Mouse (Mus musculus): ENCODE measurements around the gene Sarnp. TPM values are rescaled to one million over a fixed set of nuclear protein-coding genes. Genes with fewer than 3 reads are reported as not detected.

Sarnp gene
- total RNA-seq, 2 experiments from 2014 or later, result 30.5 to 33.8 TPM

DNA sequence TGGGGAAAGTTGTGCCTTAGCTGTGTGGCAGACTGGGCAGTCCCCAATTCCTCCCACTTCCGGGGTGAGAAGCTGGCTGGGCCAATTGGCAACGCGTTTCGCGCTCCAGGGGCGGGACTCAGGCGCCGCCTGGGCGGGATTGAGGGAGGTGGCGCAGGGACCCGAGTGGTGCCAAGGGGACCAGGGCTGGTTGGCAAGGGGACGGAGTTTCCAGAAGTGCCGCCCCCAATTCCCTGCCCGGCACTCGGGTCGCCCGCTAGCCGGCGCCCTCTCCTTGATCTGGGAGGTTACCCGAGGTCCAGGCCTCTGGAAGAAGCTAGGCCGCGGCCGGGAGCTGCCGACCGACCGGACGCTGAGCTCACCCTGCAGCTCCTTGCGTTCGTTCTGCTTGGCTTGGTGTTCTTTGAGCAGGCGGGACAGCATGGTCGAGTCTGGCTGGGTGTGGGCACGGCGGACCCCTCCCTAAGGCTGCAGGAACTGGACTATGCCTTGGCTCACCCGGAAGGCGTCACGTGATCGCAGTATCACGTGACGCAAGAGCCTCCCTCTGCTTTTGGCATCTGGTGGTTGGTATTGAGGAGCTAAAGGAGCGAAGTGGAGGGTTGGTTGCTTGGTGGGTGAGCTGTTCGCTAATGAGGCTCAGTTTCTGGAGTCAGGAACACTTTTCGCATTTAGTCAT lies 106.0 kb downstream of the Sarnp start:
- DNase-seq, result peak; percentile 99
- intact Hi-C loops (cut with DNase I), result loop anchor here (2.0 to 10.0 kb wide), 2 partner anchors 24 to 888 kb away; partner anchors contain the start of gene Naca
- peak overlapping the region; percentile 85 for H3K4me3 ChIP-seq
- TF ChIP-seq CTCF (IDR thresholded peaks at IDR 0.05), result peak; percentile 67
- peak overlapping the region; percentile 100 for H3K27ac ChIP-seq

DNA sequence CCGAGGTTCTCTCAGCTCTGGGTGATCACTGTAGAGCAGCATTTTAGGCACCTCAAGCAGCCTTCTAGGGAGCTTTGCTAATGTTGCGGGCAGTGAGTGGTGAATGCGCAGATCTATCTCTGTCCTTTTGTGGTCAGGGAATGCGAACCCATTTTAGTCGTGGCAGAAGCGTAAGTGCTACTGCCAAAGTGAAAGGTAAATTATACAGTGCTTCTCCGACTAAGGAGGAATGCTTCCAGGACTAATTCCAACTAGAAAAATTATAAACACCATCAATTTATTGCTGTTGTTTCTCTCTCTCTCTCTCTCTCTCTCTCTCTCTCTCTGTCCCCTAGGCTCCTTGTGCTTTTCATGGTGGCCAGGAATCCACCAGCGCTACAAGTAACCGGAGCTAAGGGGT lies 106.8 kb downstream of the Sarnp start, which contains the start of gene Bloc1s1:
TSS of gene Bloc1s1 (minus strand) at position 101 of the 400 bp plus-strand sequence.
- intact Hi-C loops (cut with DNase I), result loop anchor here (2.0 to 10.0 kb wide), 2 partner anchors 23 to 889 kb away; partner anchors contain the start of gene Naca
- DNase-seq, result no peak
- TF ChIP-seq CTCF (IDR thresholded peaks at IDR 0.05), result no peak
- H3K4me3 ChIP-seq, result peak within 1 kb of the TSS; percentile 85
- peak within 1 kb of the TSS; percentile 100 for H3K27ac ChIP-seq

Other genes starting within 250 kb of the Sarnp start
- gene Erbb3, start 227.7 kb upstream of the Sarnp start, total RNA-seq (2021), result 1 to 10 TPM; 1.6 to 2.6 TPM
- gene Rps26, start 190.6 kb upstream of the Sarnp start, total RNA-seq (2021), result 100 to 1,000 TPM; 299 to 383 TPM
- 1 to 10 TPM in 1 of 2 experiments, under 1 TPM in 1; 0.45 to 3.4 TPM for gene Ikzf4, start 171.3 kb upstream of the Sarnp start, total RNA-seq (2021)
- gene Suox, start 143.3 kb upstream of the Sarnp start, total RNA-seq (2021), result 10 to 100 TPM; 22.5 to 27.7 TPM
- gene Rab5b, start 121.1 kb upstream of the Sarnp start, total RNA-seq (2021), result 10 to 100 TPM; 90.3 to 94.5 TPM
- not detected for gene Pmel, start 113.1 kb upstream of the Sarnp start, total RNA-seq (2021)
- 1 to 10 TPM; 3.0 to 3.2 TPM for gene Cdk2, start 112.3 kb upstream of the Sarnp start, total RNA-seq (2021)
- gene Dgka, start 72.5 kb upstream of the Sarnp start, total RNA-seq (2021), result 1 to 10 TPM; 8.8 to 9.7 TPM
- gene Pym1, start 69.4 kb upstream of the Sarnp start, total RNA-seq (2021), result 10 to 100 TPM in 1 of 2 experiments, 1 to 10 TPM in 1; 9.9 to 11.8 TPM
- gene Mmp19, start 26.4 kb upstream of the Sarnp start, total RNA-seq (2021), result 1 to 10 TPM; 1.0 to 1.5 TPM
- gene Dnajc14, start 13.3 kb upstream of the Sarnp start, total RNA-seq (2021), result 10 to 100 TPM; 20.1 to 26.2 TPM
- 1 to 10 TPM; 2.2 to 3.6 TPM for gene Tmem198b, start 13.0 kb upstream of the Sarnp start, total RNA-seq (2021)
- gene Ormdl2, start 4.3 kb downstream of the Sarnp start, total RNA-seq (2021), result 1 to 10 TPM; 3.5 to 4.5 TPM
- gene Gdf11, start 74.4 kb downstream of the Sarnp start, total RNA-seq (2021), result 1 to 10 TPM; 4.8 to 5.2 TPM
- 100 to 1,000 TPM; 124 to 132 TPM for gene Cd63, start 83.7 kb downstream of the Sarnp start, total RNA-seq (2021)
- 1 to 10 TPM; 5.1 to 5.2 TPM for gene Rdh5, start 105.6 kb downstream of the Sarnp start, total RNA-seq (2021)
- 100 to 1,000 TPM; 137 to 169 TPM for gene Bloc1s1, start 106.7 kb downstream of the Sarnp start, total RNA-seq (2021)
- 10 to 100 TPM; 58.4 to 72.9 TPM for gene Itga7, start 116.5 kb downstream of the Sarnp start, total RNA-seq (2021)
- not detected for gene Mettl7b, start 143.7 kb downstream of the Sarnp start, total RNA-seq (2021)
- not detected for gene Olfr9, start 172.1 kb downstream of the Sarnp start, total RNA-seq (2021)
- gene Olfr763, start 193.5 kb downstream of the Sarnp start, total RNA-seq (2021), result not detected
- not detected for gene Olfr764-ps1, start 222.6 kb downstream of the Sarnp start, total RNA-seq (2021)
- not detected for gene Olfr765, start 232.7 kb downstream of the Sarnp start, total RNA-seq (2021)

Measured in gastrocnemius, adult 2 months (tissue).